Mouse (Mus musculus) ES-E14 (cell line): ENCODE measurements around the gene Izumo1. TPM values are rescaled to one million over a fixed set of nuclear protein-coding genes. Genes with fewer than 3 reads are reported as not detected.
"Not testable (repeated sequence)": the region's sequence is repeated elsewhere in the genome, so short reads cannot be mapped to it uniquely, and the experiment has no call there.

Experiments
- DNase-seq: peaks from one replicate; pipeline ENCODE4 v3.0.0-alpha.2; 2013; ENCODE audit warnings: low read depth, low spot score
- H3K27ac ChIP-seq: 2 replicates; pipeline ENCODE4 v1.5.1; 2012; ENCODE audit warnings: low read depth, mild to moderate bottlenecking, low read length, moderate library complexity, mixed read lengths; ENCODE audit not compliant: poor library complexity, insufficient read depth, severe bottlenecking
- H3K36me3 ChIP-seq: 2 replicates; pipeline ENCODE4 v1.6.1; 2012; ENCODE audit warnings: mild to moderate bottlenecking, low read length, moderate library complexity, mixed read lengths; ENCODE audit not compliant: control insufficient read depth, poor library complexity, insufficient read depth, severe bottlenecking
- H3K4me1 ChIP-seq, 2 experiments: fragments of 150-350 bp in 1 of 2; sonication (generic) in 1 of 2; 2 replicates each; pipeline ENCODE4 v1.6.1; 2012; ENCODE audit warnings: low read length in 2 of 2, mild to moderate bottlenecking in 1 of 2, mixed read lengths in 1 of 2; ENCODE audit not compliant: control insufficient read depth in 2 of 2, insufficient read depth in 2 of 2, poor library complexity in 1 of 2
- H3K4me3 ChIP-seq, 2 experiments: fragments of 150-350 bp in 1 of 2; sonication (generic) in 1 of 2; 2 replicates each; pipeline ENCODE4 v1.5.1; 2012; ENCODE audit warnings: low read length in 2 of 2, low read depth in 1 of 2, mild to moderate bottlenecking in 1 of 2, mixed read lengths in 1 of 2; ENCODE audit not compliant: insufficient read depth in 1 of 2, poor library complexity in 1 of 2, severe bottlenecking in 1 of 2
- H3K9ac ChIP-seq: 2 replicates; pipeline ENCODE4 v1.6.1; 2012; ENCODE audit warnings: low read depth, mild to moderate bottlenecking, low read length, mixed read lengths; ENCODE audit not compliant: poor library complexity, insufficient read depth, severe bottlenecking
- H3K9me3 ChIP-seq: fragments of 150-350 bp; sonication (generic); 2 replicates; pipeline ENCODE4 v1.6.1; 2012; ENCODE audit warnings: low read depth, mild to moderate bottlenecking, low read length; ENCODE audit not compliant: control insufficient read depth, insufficient read depth
- CHD2 ChIP-seq: IDR thresholded peaks from 2 replicates; pipeline ENCODE4 v1.6.1; 2014; ENCODE audit warnings: mild to moderate bottlenecking, low read depth, low read length, inconsistent platforms
- HCFC1 ChIP-seq: IDR thresholded peaks from 2 replicates; pipeline ENCODE4 v1.6.1; 2012; ENCODE audit warnings: low read length, inconsistent platforms, borderline replicate concordance; ENCODE audit not compliant: insufficient read depth
- MAFK ChIP-seq: IDR thresholded peaks from 2 replicates; pipeline ENCODE4 v1.6.1; 2014; ENCODE audit warnings: mild to moderate bottlenecking, low read depth, low read length, inconsistent platforms; ENCODE audit not compliant: insufficient read depth
- ZC3H11A ChIP-seq: IDR thresholded peaks from 2 replicates; pipeline ENCODE4 v1.6.1; 2012; ENCODE audit warnings: low read depth, mild to moderate bottlenecking, inconsistent platforms, low read length, borderline replicate concordance
- ZNF384 ChIP-seq: IDR thresholded peaks from 2 replicates; pipeline ENCODE4 v1.6.1; 2012; ENCODE audit warnings: low read depth, low read length, inconsistent platforms
- in situ Hi-C, 2 experiments: fragments of 600-800 bp; cut with MboI; formaldehyde crosslinking; loops; one replicate each; pipeline ENCODE4 v1.15.1; 2025; ENCODE audit warnings: low sequenced_read_pairs in 2 of 2, inconsistent platforms in 1 of 2; ENCODE audit not compliant: unreplicated experiment in 2 of 2
- total RNA-seq: library from RNA; depleted of rRNA; stranded (reverse); fragments of 300-350 nt; gene quantifications from 2 replicates; pipeline ENCODE4 v1.2.3, GENCODE M21; 2012

Gene Izumo1
- total RNA-seq, 1 experiment, result 0.31 TPM

DNA sequence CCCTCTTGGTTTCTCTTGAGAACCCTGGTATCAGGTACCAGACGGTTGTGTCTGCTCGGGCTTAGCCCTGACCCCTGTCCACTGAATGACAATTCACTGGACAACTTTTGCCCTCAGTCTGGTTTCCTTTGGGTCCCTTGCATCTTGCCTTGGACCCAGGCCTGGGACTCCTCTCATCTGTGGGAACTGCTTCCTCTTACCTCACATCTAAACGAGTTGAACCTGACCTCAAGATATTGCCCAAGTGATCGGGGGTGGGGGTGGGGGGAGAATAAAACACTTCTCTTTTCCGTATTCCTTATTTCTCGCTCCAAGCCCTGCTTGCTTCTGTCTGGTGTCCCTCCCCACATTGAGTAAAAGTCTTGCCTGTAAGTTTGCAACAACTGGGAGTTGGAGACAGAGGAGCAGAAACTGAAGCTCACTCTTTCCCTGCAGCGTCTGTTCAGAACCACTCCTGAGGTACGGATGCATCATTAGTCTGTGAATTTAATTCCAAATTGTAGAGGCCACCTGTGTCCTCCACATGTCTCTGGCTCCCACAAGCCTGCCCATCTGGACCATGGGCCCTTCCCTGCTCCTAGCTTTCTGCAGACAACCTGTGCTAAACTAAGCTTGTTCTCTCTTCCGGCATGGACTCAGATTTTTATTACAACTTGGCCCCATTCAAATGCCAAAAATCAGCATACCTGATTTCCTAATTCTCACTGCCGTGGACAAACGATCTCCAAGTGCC, 39.3 kb downstream of the Izumo1 start:
- Histone ChIP-seq H3K27ac (peak overlapping the region; percentile 13; the same call in 1 of the 2 replicates), H3K4me1 (peaks cover 2 to 14% of the 10 kb centered on the region in 2 experiments; a peak in 2 of 4 replicates), H3K36me3 (no peaks in the 10 kb centered on the region; the same call in 1 of the 2 replicates), H3K4me3 (no peak overlapping the region), H3K9me3 (peaks cover 13% of the 10 kb centered on the region), H3K9ac (no peak overlapping the region)
- DNase-seq, result no peak
- TF ChIP-seq ZNF384 (no peak), CHD2 (no peak), HCFC1 (no peak), MAFK (no peak), ZC3H11A (no peak)
- in situ Hi-C loops, result no loop called here

DNA sequence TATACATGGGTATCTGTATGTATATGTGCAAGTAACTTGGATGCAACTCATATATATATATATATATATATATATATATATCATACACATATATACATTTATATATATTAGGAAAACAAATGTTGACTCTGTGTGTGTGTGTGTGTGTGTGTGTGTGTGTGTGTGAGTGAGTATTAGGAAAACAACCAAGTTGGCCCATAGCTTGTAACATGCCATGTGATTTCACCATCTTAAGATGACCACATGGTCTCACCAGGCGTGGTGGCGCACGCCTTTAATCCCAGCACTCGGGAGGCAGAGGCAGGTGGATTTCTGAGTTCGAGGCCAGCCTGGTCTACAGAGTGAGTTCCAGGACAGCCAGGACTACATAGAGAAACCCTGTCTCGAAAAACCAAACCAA, 40.1 kb downstream of the Izumo1 start:
- peaks cover 13% of the 10 kb centered on the region for H3K9me3 ChIP-seq
- peaks cover 2 to 13% of the 10 kb centered on the region in 2 experiments; a peak in 2 of 4 replicates for H3K4me1 ChIP-seq
- DNase-seq, H3K9ac ChIP-seq, H3K4me3 ChIP-seq, H3K36me3 ChIP-seq, H3K27ac ChIP-seq, in situ Hi-C loops: not testable (repeated sequence)

DNA sequence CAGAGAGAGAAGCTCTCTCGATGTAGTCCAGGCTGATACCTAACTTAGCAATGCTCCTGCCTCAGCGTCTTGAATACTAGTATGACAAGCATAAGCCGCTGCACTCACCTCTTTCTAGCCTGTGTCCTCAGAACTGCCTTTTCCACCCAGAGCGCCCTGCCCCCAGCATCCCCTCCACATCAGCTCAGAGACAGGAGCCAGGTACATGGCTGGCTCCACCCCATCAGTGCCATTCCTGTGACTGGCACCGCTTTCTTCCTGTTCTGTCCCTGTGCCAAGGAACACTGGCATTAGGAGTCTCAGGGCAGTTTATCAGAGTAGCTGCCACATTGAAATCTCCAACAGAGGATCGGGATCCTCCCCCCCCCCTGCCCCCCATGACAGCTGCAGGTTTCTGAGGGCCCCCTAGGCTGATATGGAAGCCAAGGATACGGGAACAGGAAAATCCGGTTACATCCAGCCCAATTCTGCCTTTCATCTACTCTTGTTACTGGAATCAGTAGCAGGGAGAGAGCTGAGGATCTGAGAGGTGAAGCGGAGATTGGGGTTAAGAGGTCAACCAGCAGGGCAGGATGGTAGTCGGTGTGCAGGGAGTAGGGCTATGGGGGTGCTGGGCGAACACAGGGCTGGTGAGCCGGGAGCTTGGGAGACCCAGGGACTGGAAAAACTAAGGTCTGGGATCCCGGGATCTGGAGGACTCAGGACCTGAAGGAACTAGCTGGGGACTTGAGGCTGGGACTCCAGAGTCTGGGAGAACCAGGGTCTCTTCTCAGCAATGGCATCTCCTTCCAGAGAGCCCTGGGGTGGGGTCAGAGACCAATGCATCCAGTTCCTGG, 43.9 kb downstream of the Izumo1 start:
- Histone ChIP-seq H3K27ac (no peak overlapping the region), H3K4me1 (peaks cover 2 to 13% of the 10 kb centered on the region in 2 experiments; a peak in 2 of 4 replicates), H3K36me3 (no peaks in the 10 kb centered on the region), H3K9me3 (0 out of 2 replicates have a peak, but pooled peaks cover 4% of the 10 kb centered on the region), H3K4me3 (no peak overlapping the region; a peak in 1 of 4 replicates), H3K9ac (no peak overlapping the region)
- in situ Hi-C loops, result no loop called here
- TF ChIP-seq MAFK, result no peak
- no peak for TF ChIP-seq HCFC1
- no peak for TF ChIP-seq ZNF384
- no peak for TF ChIP-seq CHD2
- TF ChIP-seq ZC3H11A, result no peak
- no peak for DNase-seq

DNA sequence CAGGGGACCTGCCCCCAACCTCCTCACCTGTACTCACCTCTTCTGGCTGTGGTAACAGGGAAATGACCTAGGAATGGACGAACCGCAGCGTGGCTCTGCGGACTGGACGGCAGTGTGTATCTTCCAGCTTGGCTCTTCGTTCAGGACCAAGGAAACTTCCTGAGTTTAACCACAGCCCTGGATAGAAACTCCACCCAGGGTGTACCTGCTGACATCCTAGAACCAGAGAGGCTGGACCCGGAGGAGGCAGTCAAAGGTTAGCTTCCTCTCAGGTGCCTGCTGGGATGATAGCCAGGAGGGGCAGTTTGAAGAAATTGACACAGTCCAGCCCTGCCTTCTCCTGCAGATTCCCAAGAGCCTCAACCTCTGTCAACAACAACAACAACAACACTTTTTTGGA, 44.5 kb downstream of the Izumo1 start, which contains the start of gene Fut2:
Fut2 (minus strand) TSS at position 234 of the 400 bp plus-strand sequence.
- Histone ChIP-seq H3K9ac (no peak within 1 kb of the TSS), H3K4me1 (peaks cover 2 to 13% of the 10 kb centered on the region in 2 experiments; a peak in 2 of 4 replicates), H3K27ac (no peak within 1 kb of the TSS), H3K36me3 (no peaks in the 10 kb centered on the region), H3K4me3 (no peak within 1 kb of the TSS; a peak in 1 of 4 replicates), H3K9me3 (0 out of 2 replicates have a peak, but pooled peaks cover 1% of the 10 kb centered on the region)
- in situ Hi-C loops, result no loop called here
- no peak for DNase-seq
- no peak for TF ChIP-seq MAFK
- no peak for TF ChIP-seq HCFC1
- no peak for TF ChIP-seq ZC3H11A
- TF ChIP-seq ZNF384, result no peak
- TF ChIP-seq CHD2, result no peak
